In the genomic region with DNA sequence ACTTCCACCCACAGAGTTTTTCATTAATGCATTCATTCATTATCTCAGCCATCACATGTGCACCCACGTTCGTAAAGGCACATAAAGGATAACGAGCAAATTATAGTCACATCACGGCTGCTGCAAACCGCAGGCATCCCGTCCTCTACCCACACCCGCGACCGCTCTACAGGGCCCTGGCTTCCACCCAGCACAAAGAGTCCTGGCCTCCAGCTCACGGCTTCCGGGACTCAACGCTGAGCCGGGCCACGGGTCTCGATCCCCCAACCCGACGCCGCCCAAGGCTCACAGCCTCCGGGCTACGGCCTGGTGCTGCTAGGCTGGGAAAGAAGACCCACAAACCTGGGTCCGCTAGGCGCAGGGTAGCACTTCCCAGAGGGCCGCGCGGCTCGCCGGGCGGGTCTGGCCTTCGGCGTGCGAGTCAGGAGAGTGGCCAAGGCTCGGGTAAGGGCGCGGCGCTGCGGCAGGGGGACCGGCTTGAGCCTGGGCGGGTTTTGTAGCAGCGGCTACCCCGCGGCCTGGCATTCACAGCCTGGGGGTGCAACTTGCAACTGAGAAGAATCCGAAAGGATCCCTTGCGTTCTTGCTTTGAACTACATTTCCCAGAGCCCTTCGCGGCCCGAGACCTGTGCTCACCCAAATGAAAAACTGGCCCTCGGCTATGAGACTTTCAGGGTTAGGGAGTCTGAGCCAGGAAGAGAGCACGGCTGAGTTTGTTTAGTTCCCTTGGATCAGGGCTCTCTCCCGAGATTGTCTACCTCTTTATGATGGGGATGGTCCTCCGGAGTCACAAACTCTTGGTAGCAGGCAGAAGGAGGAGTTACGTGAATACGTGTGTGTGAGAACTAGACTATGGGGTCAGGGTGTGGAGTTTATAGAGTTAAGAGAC, we compare ENCODE assay signal across 8 mouse cellular contexts. TPM values are rescaled to one million over a fixed set of nuclear protein-coding genes. Genes with fewer than 3 reads are reported as not detected.
DNase-seq lines count a peak whose midpoint lies in the region; ATAC-seq lines count a peak whose summit lies in the region.

Gene Zfp74 (minus strand): TSS at position 577 of the 889 bp plus-strand sequence.

- peak; percentile 74 for ATAC-seq in megakaryocyte progenitor cell, adult 5-6 weeks (replicated peaks; ENCODE audit: poor library complexity)

- DNase-seq in adipocyte (ENCODE audit: low spot score), result peak; percentile 77
- DNase-seq in embryo, embryonic 10 days (ENCODE audit: low spot score), result peak; percentile 90
- DNase-seq in gastrocnemius, postnatal 10 days, result peak; percentile 70
- peak; percentile 89 for DNase-seq in induced T-regulatory cell, adult 2 months (ENCODE audit: low read depth)
- peak; percentile 23 to 73 for DNase-seq in left cerebral cortex, adult 9 months (ENCODE audit: low spot score in 2 of 2)
- peak; percentile 69 for DNase-seq in right cerebral cortex, postnatal 14 days
- peak; percentile 70 to 78 for DNase-seq in urinary bladder, postnatal 36 days (ENCODE audit: low spot score in 2 of 2)

RNA-seq across cellular contexts. Expression of gene Zfp74, which starts in this region (rescaled TPM):
- 1 to 10 TPM; 5.9 to 9.2 TPM for total RNA-seq in gastrocnemius, postnatal 10 days (2021)
- total RNA-seq in megakaryocyte progenitor cell, adult 5-6 weeks (2015), result 14.5 and 19.5 TPM in 2 replicates
- total RNA-seq in megakaryocyte progenitor cell, adult 5-6 weeks (2017), result 7.2 and 8.0 TPM in 2 replicates

Comparison
In these comparisons a context has a peak if more than half of its experiments do, and no peak if none do; other contexts are left out.
1. Peak in every context shown above with its lines: DNase-seq and ATAC-seq.